Mouse (Mus musculus): ENCODE measurements around the gene Stk39.

Stk39 gene

DNA sequence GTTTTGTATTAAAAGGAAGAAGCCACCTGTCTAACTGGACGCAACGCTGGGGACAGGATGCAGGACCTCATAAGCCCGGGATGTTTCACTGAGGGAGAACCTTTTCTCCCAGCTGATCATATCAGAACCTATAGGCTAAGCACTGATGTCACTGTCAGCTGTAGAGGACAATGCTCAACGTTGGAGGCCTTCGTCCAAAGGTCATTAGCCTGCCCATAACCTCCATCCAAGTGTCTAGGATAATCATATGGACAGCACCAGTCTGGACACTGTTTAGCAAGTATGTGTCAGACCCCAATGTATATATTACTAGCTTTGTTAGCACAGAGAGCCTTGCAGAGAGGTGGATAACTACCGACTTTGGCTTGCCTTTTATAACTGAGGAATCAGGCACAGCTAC, 51.8 kb downstream of the Stk39 start:
- DNase-seq (ENCODE audit: low spot score): no peak

DNA sequence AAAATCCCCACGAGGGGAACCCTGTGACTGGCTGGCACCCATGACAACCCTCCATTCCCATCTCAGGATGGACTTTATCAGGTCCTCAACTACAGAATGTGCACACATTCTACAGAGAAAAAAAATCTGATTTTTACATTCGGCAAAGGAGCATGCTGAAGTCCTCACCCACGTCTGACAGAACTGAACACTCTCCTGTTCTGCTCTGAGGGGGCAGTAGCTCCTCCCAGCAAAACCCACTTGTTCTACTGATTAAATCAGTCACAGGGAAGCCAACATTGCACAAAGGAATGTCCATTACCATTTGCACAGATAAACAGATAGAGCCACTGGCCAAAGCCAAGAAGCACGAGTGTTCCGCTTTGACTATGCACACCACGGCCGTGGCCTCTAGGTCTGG, 52.3 kb downstream of the Stk39 start:
- DNase-seq (ENCODE audit: low spot score): no peak

DNA sequence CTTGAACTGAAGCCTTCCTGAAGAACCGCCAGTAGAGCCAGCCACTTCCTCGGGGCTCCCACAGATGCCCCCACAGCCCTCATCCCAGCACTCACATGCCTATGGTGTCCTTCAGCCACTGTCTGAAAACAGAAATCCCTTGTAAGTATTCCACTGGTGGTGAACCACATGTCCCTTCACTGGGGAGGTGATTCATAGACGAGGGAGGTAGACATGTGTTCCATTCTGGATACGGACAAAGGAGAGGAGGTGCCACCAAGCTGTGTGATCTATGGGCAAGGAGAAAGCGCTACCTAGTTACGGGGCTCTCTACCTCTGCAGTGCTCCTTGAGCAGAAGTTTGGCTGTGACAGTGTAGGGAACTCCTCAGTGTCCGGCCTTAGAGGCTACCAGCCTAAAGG, 52.9 kb downstream of the Stk39 start:
- DNase-seq (ENCODE audit: low spot score): no peak

DNA sequence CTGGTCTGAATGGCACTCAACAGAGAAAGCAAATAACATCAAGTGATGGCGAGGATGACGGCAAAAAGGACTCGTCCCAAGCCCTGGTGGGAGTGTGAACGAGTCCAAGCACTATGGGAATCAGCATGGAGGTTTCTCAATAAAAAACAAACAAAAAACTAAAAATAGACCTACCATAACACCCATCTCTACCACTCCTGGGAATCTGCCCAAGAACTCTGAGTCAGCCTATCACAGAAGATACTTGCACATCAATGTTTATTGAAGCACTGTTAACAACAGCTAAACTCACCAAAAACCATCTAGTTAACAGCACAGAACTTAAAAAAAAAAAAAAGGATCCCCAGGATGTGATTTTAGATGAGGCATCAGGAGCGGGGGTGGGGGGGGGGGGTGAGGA, 55.0 kb downstream of the Stk39 start:
- DNase-seq (ENCODE audit: low spot score): no peak

GRCm38 (mm10) chr2:68415691-68416090, 56.4 kb downstream of the Stk39 start:
- DNase-seq (ENCODE audit: low spot score): no peak

DNA sequence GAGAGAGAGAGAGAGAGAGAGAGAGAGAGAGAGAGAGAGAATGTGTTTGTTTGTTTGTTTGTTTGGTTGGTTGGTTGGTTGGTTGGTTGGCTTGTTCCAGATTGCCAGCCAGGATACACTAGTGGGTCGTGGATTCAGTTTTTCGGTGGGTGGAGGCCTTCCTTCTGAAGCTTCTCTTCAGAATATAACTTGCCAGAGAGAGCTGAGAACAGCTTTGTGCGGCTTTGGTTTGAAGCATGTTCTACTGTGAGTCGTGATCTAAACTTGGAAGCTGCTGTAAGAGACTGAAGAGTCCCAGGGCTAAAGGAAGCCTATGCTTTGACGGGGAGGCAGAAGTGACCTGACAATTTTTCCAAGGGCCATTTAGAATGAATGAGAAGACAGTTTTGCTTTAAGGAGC, 59.9 kb downstream of the Stk39 start:
- no peak for DNase-seq (ENCODE audit: low spot score)

- no peak for DNase-seq (ENCODE audit: low spot score)
These were observed 60.9 kb downstream of the Stk39 start for GRCm38 (mm10) chr2:68411201-68411600.

- DNase-seq (ENCODE audit: low spot score): no peak
These were observed 62.3 kb downstream of the Stk39 start for GRCm38 (mm10) chr2:68409640-68410215.

- DNase-seq (ENCODE audit: low spot score): no peak
These were observed 63.6 kb downstream of the Stk39 start for GRCm38 (mm10) chr2:68408271-68408980.

DNA sequence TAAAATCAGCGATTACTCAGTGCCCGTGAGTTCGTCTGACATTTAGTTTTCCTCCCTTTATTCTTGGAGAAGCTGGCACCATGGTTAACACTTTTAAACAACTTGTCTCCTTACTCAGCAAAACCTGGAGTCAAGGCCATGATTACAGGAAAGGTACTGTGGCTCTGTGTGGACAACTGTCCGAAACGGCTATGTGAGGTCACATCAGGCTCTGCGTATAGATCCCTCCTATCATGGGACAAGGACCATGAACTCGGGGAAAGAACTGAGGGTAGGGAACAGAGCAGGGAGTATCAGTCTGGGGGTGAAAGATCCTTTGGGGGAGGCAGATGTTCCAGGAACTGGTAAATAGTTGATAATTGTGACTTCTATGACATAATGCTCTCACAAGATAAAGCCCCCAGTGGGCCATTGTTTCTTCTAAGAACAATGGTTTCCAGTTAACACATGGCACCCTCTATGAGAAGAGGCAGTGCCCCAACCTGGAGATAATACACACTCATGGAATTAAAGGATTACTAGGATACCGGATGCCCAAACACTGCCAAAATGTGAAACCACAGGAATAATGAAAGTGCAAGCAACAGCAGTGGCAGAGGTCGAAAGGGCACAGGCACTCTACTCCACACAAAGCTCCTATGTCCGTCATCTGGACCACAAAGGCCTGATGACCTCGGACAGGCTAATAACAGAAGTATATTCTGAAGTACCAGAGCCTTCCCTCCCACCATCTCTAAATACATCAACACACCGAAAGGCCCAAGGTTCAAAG, 64.7 kb downstream of the Stk39 start:
- no peak for DNase-seq (ENCODE audit: low spot score)

- no peak for DNase-seq (ENCODE audit: low spot score)
These were observed 65.4 kb downstream of the Stk39 start for GRCm38 (mm10) chr2:68406571-68407074.

DNA sequence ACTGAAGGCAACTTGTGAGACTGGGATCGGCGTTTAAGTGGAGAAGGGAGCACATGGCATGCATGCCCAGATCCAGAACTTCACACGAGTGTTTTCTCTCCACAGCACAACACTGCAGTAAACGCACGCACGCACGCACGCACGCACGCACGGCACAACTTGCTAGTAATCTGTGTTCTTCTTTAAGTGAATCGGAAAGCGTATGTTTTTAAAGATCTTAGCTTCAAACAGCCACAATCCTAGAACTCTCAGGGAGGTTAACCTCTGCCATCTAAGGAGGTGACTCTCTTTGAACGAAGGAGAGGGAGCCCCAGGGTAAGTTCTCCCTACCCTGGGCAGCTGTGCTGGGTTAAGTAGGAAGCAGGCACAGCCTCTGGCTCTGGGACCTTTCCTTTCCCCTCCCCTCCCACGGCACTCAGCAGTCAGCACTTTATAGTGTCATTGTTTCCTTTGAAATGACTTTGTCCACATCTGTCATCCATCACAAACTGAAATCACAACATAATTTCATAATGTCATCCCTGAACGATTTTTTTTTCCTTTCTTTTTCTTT, 66.8 kb downstream of the Stk39 start:
- no peak for DNase-seq (ENCODE audit: low spot score)

DNA sequence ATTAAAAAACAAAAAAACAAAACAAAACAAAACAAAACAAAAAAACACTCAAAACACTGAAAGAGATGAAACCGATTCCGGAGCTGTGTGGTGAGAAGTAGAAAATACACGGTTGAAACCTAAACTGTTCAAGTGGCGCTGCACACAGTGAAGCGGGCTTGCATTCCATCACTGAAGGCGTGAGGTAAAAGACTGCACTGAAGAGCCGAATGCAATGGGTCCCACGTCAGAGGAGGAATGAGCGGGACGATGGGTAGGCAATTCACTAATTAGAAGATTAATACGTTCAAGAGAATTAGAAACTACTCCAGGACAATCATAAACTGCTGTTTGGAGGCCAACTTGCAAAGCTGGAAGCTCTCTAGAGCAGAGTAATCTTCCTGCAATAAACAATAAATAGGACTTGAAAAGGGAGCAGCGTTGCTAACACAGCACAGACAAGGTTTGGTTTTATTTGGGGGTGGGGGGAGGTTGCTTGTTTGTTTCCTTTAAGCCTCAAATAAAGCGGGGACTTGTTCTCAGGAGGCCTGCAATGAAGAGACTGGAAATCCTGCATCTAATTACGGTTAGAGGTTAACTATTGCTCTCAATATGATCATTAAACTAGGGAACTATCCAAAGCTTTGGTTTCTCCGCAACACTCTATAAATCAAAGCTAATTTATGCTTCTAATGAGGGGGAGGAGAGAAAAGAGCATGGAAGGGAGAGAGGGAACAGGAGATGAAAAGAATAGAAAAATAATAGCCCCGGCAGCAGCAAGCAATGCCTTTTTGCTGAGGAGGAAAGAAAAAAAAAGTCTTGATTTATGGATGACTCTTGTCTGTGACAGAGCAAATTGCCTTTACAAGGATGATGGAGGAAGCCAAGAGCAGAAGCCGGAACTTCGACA, 67.5 kb downstream of the Stk39 start:
- DNase-seq (ENCODE audit: low spot score): no peak

DNA sequence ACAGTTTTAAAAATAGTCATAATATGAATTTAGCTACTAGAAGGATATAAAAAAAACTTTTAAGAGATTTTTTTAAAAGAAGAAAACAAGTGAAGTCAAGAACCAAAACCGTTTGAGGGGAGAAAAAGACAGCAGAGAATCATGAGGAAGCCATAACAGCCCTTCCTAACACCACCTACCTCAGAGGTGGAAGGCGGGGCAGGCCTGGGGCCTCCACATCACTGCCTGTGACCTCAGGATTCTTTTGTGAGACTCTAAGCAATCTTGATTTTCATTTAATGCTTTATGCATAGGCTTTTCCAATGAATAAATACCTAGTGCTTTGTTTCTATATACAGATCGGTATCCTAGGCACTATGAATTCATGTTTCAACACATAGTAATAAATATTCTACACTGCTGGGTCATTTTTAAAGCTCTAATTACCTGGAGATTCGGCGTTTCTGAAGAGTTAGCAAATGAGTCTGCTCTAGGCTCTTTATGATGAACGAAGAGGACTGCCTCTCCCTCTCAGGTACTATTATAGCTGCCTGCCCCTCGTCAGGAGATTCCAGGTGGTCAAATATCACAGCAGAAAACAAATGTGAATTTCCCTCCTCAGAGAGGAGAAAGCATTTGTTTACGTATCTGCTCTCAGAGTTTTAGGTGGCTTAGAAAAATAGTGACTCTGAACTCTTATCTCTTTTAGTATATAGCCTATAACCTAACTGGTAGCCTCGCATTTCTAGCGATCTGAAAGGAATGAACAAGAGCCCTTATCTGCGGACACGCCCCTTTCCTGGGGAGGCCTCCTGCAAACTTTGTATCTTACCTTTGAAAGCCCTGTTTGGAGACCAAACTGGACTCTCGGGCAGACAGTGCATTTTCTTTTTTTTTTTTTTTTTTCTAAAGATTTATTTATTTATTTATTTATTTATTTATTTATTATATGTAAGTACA, 78.2 kb downstream of the Stk39 start:
- DNase-seq (ENCODE audit: low spot score): no peak

GRCm38 (mm10) chr2:68387824-68388582, 84.1 kb downstream of the Stk39 start:
- no peak for DNase-seq (ENCODE audit: low spot score)

DNA sequence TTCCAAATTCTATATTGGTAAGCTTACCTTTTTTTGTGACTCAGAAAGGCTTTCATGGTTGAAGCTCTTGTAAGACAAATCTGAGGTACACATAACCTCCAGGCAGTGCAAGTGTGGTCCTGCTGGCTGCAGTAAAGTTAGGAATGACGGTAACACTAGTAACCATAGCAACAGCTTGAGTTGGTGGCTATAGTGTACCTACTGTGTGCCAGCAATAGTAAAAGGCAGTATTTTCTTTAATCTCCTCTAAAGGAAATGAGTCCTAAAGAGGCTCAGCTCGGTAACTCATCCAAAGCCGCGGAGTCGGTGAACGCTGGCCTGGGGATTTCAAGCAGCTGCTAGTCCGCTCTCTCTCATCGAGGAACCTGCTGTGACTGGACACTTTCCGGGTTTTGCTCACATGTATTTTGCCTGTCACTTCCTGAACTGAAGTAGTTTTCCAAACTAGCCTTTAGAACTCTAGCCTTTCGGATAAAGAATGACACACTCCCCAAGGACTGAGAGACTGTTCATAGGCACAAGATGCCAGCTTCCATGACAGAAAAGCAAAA, 85.7 kb downstream of the Stk39 start:
- no peak for DNase-seq (ENCODE audit: low spot score)

GRCm38 (mm10) chr2:68385654-68386312, 86.3 kb downstream of the Stk39 start:
- DNase-seq (ENCODE audit: low spot score): no peak

DNA sequence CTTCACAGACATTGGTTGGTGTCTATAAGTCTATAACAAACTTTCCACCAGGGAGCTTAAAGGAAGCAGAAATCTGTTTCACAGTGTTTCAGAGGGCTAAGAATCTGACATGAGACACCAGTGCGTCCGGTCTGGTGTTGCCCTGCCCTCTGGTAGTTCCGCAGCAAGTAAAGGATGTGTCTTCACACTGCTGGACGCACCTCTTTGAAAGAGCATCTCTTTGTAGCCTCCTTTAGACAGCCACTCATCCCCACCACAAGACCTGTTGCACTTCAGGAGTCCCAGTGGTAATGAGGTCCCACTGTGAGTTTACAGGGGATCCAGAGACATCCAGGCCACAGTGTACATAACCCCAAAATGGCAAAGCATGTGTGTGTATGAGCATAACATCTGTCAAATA, 88.1 kb downstream of the Stk39 start:
- no peak for DNase-seq (ENCODE audit: low spot score)

All from urinary bladder, postnatal 10 days (tissue).